Mouse (Mus musculus) lung, embryonic 14.5 days (tissue): ENCODE results near the gene Arhgef16. TPM values are rescaled to one million over a fixed set of nuclear protein-coding genes. Genes with fewer than 3 reads are reported as not detected.
A peak's percentile ranks its signal among the peaks of the same experiment; 100 is the strongest.

ENCODE experiments used
- ATAC-seq: fragments of 200-750 bp; cut with Nextera tagmentation; 2 replicates; pipeline ENCODE4 v1.8.0; 2017; ENCODE audit warnings: mild to moderate bottlenecking, moderate TSS enrichment, moderate library complexity; ENCODE audit not compliant: insufficient read depth
- DNase-seq: peaks from one replicate; pipeline ENCODE4 v3.0.0-alpha.2; 2015
- H3K27ac ChIP-seq: fragments of 300-500 bp; sonication (generic); 2 replicates; pipeline ENCODE4 v1.5.1; 2014; ENCODE audit warnings: low read depth, mild to moderate bottlenecking, moderate library complexity
- H3K27me3 ChIP-seq: fragments of 300-500 bp; sonication (generic); 2 replicates; pipeline ENCODE4 v1.6.1; 2014; ENCODE audit warnings: low read length, control low read depth; ENCODE audit not compliant: insufficient read depth
- H3K36me3 ChIP-seq: fragments of 300-500 bp; sonication (generic); 2 replicates; pipeline ENCODE4 v1.6.1; 2014; ENCODE audit warnings: control low read depth; ENCODE audit not compliant: insufficient read depth
- H3K4me1 ChIP-seq: fragments of 300-500 bp; sonication (generic); 2 replicates; pipeline ENCODE4 v1.6.1; 2014; ENCODE audit warnings: antibody characterized with exemption, control low read depth; ENCODE audit not compliant: insufficient read depth
- H3K4me2 ChIP-seq: fragments of 300-500 bp; sonication (generic); 2 replicates; pipeline ENCODE4 v1.6.1; 2014; ENCODE audit warnings: mild to moderate bottlenecking
- H3K4me3 ChIP-seq: fragments of 300-500 bp; sonication (generic); 2 replicates; pipeline ENCODE4 v1.5.1; 2014; ENCODE audit warnings: low read depth, low read length
- H3K9ac ChIP-seq: fragments of 300-500 bp; sonication (generic); 2 replicates; pipeline ENCODE4 v1.6.1; 2014
- H3K9me3 ChIP-seq: fragments of 300-500 bp; sonication (generic); 2 replicates; pipeline ENCODE4 v1.6.1; 2016; ENCODE audit warnings: low read depth, low read length, control low read depth
- CTCF ChIP-seq: IDR thresholded peaks from 2 replicates; pipeline ENCODE4 v1.5.1; 2016; ENCODE audit warnings: antibody characterized with exemption, low read depth
- WGBS: fragments of 180-500 bp; shearing (Covaris S2); extraction: QIAGEN DNeasy Blood & Tissue Kit; methylation state at CpG from one replicate; pipeline ENCODE4 v1.1.7; 2014; 5-methylcytosine and 5-hydroxymethylcytosine counted together
- polyA plus RNA-seq: library from polyadenylated mRNA; unstranded; fragments of >200 nt; fragmentation: Nextera tagmentation; extraction: Ambion mirVana; gene quantifications from 2 replicates; pipeline ENCODE4 v1.2.1, GENCODE M21; 2014

The Arhgef16 gene
- polyA plus RNA-seq, 1 experiment from 2014 or later: 16.2 TPM

DNA sequence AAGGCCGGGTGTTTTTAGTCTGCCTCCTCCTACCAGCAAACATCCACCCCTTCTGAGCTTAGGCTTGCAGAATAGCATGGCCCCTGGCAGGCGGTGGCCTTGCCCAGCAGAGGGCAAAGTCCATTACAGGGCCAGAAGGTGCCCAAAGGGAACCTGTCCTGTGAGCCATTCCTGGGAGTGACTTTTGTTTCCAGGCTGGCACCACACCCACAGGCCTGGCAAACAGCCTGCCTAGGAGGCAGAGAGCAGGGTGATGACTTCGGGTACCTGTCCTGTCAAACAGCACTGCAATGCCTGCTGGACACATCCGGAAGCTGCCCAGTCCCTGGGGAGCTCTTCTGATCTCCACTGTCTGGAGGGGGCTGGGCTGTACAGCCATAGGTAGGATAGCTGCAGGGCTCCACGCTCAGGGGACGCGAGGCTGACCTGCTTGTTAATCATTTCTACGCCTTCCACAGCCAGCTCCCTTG, 7.2 kb downstream of the Arhgef16 start:
- H3K4me1 ChIP-seq: peaks cover 13% of the 10 kb centered on the region
- H3K9me3 ChIP-seq: no peaks in the 10 kb centered on the region
- peaks cover 2% of the 10 kb centered on the region; the same call in 1 of the 2 replicates for H3K27me3 ChIP-seq
- 16% methylated on average over 8 of the region's 8 CpGs for WGBS
- no peak for DNase-seq
- no peak overlapping the region for H3K4me3 ChIP-seq
- H3K9ac ChIP-seq: peak overlapping the region; percentile 20; the same call in 1 of the 2 replicates
- TF ChIP-seq CTCF: no peak
- H3K36me3 ChIP-seq: no peaks in the 10 kb centered on the region
- no peak overlapping the region for H3K4me2 ChIP-seq
- peak; percentile 23; the same call in 1 of the 2 replicates for ATAC-seq
- H3K27ac ChIP-seq: peak overlapping the region; percentile 58; the same call in 1 of the 2 replicates

DNA sequence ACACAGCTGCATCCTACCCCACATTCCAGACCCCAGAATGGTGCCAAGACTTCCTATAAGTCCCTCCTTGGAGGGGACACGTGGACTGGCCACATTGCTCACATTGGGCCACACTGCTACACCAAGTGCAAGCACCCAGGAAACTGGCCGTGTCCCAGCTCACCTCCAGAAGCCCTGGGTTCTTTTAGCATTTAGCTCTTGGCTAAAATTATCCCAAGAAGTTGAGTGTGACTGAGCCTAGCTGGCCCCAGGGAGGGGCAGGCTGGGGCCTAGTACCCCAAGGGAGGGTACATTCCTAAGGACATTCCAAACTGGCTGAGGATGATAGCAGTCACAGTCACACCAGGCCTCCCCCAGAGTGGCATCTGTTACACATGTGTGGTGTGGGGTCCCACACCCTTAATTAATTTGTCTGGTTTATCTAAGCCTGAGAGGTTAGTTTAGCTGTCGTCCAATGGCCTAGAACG, 7.7 kb downstream of the Arhgef16 start:
- peak; percentile 41 for ATAC-seq
- H3K27me3 ChIP-seq: no peaks in the 10 kb centered on the region; the same call in 1 of the 2 replicates
- H3K27ac ChIP-seq: peak overlapping the region; percentile 58; the same call in 1 of the 2 replicates
- no peak overlapping the region for H3K4me3 ChIP-seq
- TF ChIP-seq CTCF: no peak
- H3K9me3 ChIP-seq: no peaks in the 10 kb centered on the region
- peaks cover 13% of the 10 kb centered on the region for H3K4me1 ChIP-seq
- no peak overlapping the region; the same call in 1 of the 2 replicates for H3K9ac ChIP-seq
- DNase-seq: peak; percentile 28
- WGBS: 28% methylated on average over 4 of the region's 4 CpGs
- H3K4me2 ChIP-seq: no peak overlapping the region
- H3K36me3 ChIP-seq: no peaks in the 10 kb centered on the region

DNA sequence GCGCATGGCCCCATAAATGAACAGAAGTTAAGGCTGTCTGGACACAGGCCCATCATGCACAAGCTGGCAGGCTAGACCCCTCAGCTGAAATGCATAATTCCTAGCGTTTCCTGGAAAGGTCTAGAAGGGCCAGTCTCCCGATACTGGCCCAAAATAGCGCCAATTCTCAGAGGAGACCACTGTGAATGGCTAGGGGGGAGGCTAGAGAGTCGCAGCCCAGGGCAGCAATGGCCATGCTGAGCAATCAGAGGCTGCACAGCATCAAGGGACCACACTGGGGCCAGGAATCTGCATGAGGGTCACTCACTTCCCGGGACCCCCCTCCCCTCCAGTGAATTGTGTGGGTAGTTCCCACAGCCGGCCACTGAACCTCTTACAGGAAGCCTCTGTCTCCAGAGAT, 17.8 kb downstream of the Arhgef16 start:
- Histone ChIP-seq H3K9me3 (no peaks in the 10 kb centered on the region), H3K4me1 (no peaks in the 10 kb centered on the region), H3K9ac (no peak overlapping the region), H3K4me3 (no peak overlapping the region), H3K36me3 (no peaks in the 10 kb centered on the region; the same call in 1 of the 2 replicates), H3K27ac (no peak overlapping the region), H3K27me3 (no peaks in the 10 kb centered on the region), H3K4me2 (no peak overlapping the region)
- 70% methylated on average over 7 of the region's 7 CpGs for WGBS
- no peak for TF ChIP-seq CTCF
- ATAC-seq (no peak), DNase-seq (no peak)

DNA sequence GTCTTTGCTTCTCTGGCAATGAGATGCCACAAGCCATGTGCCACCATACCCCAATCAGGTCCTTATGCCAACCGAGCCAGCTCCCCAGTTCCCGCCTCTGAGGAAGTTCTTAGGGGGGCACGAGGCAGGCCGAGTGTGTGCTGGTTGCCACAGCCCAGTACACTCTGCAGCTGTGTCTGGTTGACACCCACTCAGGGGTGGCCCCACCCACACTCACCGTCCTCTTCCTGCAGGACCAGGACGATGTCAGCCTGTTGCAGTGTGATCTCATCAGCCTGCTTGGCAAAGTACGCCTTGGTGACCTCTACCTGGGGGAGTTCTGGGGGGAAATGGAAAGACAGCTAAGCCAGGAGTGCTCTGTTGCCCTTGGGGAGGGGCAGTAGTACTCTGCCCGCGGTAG, 22.0 kb downstream of the Arhgef16 start:
- no peaks in the 10 kb centered on the region for H3K9me3 ChIP-seq
- 52% methylated on average over 9 of the region's 9 CpGs for WGBS
- no peak for DNase-seq
- H3K27ac ChIP-seq: no peak overlapping the region
- ATAC-seq: no peak
- H3K4me1 ChIP-seq: no peaks in the 10 kb centered on the region
- no peak overlapping the region for H3K4me3 ChIP-seq
- H3K36me3 ChIP-seq: 0 out of 2 replicates have a peak, but pooled peaks cover 4% of the 10 kb centered on the region
- no peak overlapping the region for H3K9ac ChIP-seq
- H3K27me3 ChIP-seq: no peaks in the 10 kb centered on the region
- no peak overlapping the region for H3K4me2 ChIP-seq
- no peak for TF ChIP-seq CTCF

DNA sequence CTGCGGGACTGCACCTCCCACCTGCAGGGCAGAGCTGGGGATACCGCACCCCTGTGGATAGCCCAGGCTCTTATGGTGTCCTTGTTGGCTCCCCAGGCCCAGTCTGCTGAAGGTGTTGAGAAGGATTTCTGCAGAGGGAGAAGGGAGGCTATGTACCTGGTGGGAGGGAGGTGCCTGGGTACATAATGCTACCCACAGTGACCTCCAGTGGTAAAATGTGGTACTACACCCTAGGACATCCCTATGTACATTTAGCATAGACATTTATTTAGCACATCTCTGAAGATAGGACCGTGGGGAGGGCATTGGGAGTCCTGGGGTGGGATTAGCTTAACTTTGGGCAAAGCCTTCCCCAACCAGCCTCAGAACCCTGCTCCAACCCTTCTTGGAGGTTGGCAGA, 28.5 kb downstream of the Arhgef16 start:
- no peak overlapping the region for H3K9ac ChIP-seq
- DNase-seq (peak; percentile 88), ATAC-seq (no peak)
- H3K4me2 ChIP-seq: no peak overlapping the region
- H3K27me3 ChIP-seq: no peaks in the 10 kb centered on the region
- H3K9me3 ChIP-seq: no peaks in the 10 kb centered on the region
- no peaks in the 10 kb centered on the region for H3K4me1 ChIP-seq
- WGBS: 51% methylated on average over 3 of the region's 3 CpGs
- 0 out of 2 replicates have a peak, but pooled peaks cover 5% of the 10 kb centered on the region for H3K36me3 ChIP-seq
- TF ChIP-seq CTCF: peak; percentile 87
- H3K27ac ChIP-seq: no peak overlapping the region
- H3K4me3 ChIP-seq: no peak overlapping the region

DNA sequence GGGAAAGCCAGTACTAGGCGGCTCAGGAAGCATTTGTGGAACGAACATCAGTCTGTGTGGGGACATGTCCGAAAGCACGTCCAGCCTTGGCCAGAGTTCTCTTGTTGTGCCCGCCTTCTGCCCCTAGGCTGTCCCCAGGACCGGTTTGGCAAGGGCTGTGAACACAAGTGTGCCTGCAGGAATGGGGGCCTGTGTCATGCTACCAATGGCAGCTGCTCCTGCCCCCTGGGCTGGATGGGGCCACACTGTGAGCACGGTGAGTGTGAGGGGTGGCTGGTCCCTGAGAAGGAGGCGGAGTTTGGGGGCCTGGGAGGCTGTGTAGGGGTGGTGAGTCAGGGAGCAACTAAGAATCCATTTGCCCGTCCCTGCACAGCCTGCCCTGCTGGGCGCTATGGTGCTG, 32.0 kb downstream of the Arhgef16 start:
- Histone ChIP-seq H3K4me1 (no peaks in the 10 kb centered on the region), H3K9ac (no peak overlapping the region), H3K27ac (peak overlapping the region; percentile 30), H3K27me3 (no peaks in the 10 kb centered on the region), H3K4me3 (0 out of 2 replicates have a peak overlapping the region, but pooled peaks have one; percentile 4), H3K4me2 (peak overlapping the region; percentile 44), H3K9me3 (no peaks in the 10 kb centered on the region), H3K36me3 (0 out of 2 replicates have a peak, but pooled peaks cover 2% of the 10 kb centered on the region)
- 41% methylated on average over 10 of the region's 10 CpGs for WGBS
- peak; percentile 26; the same call in 1 of the 2 replicates for TF ChIP-seq CTCF
- DNase-seq (peak; percentile 46), ATAC-seq (peak; percentile 81)

DNA sequence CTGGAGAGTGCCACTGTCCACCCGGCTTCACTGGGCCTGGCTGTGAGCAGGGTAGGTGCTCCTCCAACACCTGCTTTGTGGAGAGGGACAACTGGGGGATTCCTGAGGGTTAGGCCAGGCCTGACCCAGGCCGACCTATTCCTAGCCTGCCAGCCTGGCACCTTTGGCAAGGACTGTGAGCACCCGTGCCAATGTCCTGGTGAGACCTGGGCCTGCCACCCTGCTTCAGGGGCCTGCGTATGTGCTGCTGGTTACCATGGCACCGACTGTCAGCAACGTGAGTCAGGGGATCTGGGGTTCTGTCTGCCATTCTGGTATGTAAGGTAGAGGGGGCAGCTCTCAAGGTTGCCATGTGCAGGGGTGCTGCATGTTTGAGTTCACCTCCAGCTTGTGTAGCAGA, 34.0 kb downstream of the Arhgef16 start:
- DNase-seq: no peak
- no peak for ATAC-seq
- Histone ChIP-seq H3K9ac (no peak overlapping the region), H3K36me3 (no peaks in the 10 kb centered on the region), H3K9me3 (no peaks in the 10 kb centered on the region), H3K27me3 (no peaks in the 10 kb centered on the region), H3K27ac (no peak overlapping the region), H3K4me2 (no peak overlapping the region), H3K4me1 (no peaks in the 10 kb centered on the region), H3K4me3 (no peak overlapping the region)
- TF ChIP-seq CTCF: no peak
- WGBS: 77% methylated on average over 6 of the region's 6 CpGs
